Mouse (Mus musculus) embryo, embryonic 9.5 days (tissue): ENCODE measurements around the gene Slc35e4.
"Not testable (repeated sequence)": the region's sequence is repeated elsewhere in the genome, so short reads cannot be mapped to it uniquely, and the experiment has no call there.

ENCODE experiments used
- DNase-seq: peaks from one replicate; pipeline ENCODE4 v3.0.0-alpha.2; 2017; ENCODE audit errors: extremely low spot score

Slc35e4 gene

GRCm38 (mm10) chr11:3914109-3914840 is at the start of gene Slc35e4:
Gene Slc35e4 (minus strand): TSS chr11:3914664.
- peak; percentile 86 for DNase-seq

- peak; percentile 89 for DNase-seq
Observed at GRCm38 (mm10) chr11:3963610-3964415, 49.3 kb upstream of the Slc35e4 start, which contains the start of gene Pes1. Gene Pes1 (plus strand): TSS chr11:3963975.

- DNase-seq, result no peak
Observed at GRCm38 (mm10) chr11:3963155-3963554, 48.7 kb upstream of the Slc35e4 start.

GRCm38 (mm10) chr11:3961761-3962160 is 47.3 kb upstream of the Slc35e4 start:
- no peak for DNase-seq

DNA sequence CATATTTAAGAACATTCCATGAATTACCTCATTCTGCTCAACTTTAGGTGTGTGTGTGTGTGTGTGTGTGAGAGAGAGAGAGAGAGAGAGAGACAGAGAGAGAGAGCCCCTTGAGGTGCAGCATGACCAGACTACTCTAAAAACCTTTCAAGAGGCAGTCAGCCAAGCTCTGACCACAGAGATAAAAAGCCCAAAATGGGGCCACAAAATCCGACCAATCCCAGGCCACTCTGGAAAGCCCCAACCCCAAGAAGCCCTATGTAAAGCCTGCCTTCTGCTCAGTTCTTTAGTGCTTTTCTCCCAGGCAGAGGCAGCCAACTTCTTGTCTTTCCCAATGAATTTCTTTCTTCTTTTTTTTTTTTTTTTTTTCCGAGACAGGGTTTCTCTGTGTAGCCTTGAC is 46.4 kb upstream of the Slc35e4 start:
- DNase-seq, result no peak

GRCm38 (mm10) chr11:3955371-3955770 is 40.9 kb upstream of the Slc35e4 start:
- not testable (repeated sequence) for DNase-seq

DNA sequence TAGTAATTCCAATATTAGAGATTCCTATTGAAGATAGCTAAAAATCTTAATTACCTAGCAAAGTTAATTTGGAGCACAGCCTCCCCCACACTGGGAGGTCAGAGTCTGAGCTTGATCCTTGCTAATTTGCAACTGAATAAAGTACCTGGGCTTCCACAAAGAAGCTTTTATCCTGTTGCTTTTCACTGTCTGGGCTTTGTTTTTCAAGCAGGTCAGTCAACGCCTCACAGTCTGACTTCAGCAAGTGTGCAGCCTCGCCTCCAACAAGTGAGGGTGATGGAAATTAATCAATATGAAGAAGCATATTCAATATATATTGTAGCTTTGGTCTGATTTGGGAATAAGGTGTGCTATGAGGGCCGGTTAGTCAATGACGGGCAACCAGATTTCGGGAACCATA is 40.4 kb upstream of the Slc35e4 start:
- not testable (repeated sequence) for DNase-seq

DNA sequence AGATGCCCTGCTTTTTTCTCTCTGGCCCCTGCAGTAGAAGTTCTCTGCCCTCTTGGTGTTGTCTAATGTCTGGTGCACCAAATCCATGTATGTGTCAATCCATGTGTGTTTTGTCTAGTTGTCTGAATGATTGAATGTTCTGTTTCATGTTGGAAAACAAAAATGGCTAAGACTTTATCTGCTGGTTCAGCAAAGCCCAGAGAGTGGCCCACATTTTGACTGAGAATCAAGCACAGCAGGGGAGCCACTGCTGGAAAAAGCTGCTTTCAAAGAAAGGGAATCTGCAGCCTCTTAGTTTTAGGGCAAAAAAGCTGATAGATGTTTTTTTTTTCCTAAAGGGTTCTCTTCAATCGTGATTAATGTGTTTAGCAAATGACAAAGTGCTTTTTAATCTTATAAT is 31.9 kb upstream of the Slc35e4 start:
- no peak for DNase-seq

GRCm38 (mm10) chr11:3941371-3941770 is 26.9 kb upstream of the Slc35e4 start:
- no peak for DNase-seq

DNA sequence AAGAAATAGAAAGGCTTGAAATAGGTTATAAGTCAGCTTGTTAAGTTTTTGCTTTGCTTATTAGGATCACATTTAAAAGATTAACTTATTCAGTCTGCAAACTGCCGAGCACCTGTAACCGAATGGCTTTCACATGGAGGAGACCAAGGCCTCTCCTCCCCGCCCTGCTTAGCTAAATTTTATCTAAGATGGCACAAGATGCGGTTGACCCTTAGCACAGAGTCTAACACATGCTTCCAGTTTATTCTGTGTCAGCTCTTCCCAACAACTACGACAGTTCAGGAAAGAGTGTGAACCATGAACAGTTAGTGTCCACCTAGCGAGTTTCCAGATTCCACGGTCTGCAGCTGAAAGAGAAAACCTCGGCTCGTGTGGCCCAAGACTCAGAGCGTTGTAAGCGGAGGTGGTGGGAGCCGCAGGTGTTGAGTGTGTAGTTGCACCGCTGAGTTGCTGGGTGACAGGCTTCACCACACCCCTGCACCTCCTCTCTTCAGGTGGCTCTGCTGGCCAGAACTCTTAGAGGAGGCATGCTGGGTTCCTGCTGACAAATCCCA is 22.9 kb upstream of the Slc35e4 start:
- no peak for DNase-seq

DNA sequence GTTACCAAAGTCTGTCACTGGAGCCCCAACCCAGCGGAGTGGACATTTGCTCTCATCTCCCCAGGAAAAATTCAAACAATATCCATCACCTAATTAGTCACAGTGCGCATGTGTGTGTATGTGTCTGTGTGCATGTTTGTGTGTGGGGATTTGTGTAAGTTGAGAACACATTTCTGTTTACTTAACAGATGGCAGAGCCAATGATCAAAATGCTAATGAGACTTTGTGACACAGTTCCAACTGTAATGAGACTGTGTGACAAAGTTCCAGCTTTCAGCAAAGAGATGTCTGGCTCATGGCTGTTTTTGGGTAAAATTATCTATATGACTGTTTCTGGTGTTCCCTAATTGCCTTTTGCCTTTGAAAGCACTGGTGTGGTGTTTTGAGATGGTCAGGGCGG is 21.9 kb upstream of the Slc35e4 start:
- DNase-seq, result no peak

DNA sequence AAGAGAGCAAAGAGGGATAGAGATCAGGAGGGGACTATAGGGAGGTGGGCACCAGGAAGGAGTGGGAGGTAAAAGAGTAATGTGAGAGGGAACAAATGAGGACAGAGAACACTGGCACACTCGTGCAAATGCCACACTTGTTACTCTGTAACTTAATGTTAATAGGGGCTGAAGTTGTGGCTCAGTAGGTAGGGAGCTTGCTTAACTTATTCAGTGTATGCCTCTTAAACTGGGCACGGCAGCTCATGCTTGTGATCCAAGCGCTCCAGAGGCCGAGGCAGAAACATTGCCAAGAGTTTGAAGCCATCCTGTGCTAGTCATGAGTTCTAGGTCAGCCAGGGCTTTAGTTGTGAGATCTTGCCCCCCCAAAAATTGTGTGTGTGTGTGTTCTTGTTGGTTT is 20.7 kb upstream of the Slc35e4 start:
- no peak for DNase-seq

- no peak for DNase-seq
Observed at GRCm38 (mm10) chr11:3933756-3934285, 19.4 kb upstream of the Slc35e4 start.

GRCm38 (mm10) chr11:3931511-3932211 is 17.2 kb upstream of the Slc35e4 start, which contains the start of gene Tcn2:
Gene Tcn2 (minus strand): TSS chr11:3932159.
- DNase-seq, result peak; percentile 81

DNA sequence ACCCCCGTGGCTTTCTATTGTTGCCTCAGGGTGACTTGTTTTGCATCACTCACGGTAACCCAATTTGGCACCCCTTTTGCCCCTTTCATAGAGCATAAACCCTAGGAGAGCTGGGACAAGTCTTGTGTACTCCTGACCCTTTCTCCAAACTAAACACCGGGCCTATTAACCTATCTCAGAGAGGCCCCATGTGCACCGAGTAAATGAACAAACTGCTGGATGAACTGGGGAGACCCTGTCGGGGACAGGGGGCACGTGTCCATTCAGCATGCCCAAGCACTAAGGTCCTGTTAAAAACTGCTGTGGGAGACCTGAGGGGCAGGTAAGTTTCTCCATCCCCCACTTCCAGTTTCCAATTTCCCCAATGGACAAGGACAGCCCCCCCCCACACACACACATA is 16.5 kb upstream of the Slc35e4 start:
- no peak for DNase-seq

DNA sequence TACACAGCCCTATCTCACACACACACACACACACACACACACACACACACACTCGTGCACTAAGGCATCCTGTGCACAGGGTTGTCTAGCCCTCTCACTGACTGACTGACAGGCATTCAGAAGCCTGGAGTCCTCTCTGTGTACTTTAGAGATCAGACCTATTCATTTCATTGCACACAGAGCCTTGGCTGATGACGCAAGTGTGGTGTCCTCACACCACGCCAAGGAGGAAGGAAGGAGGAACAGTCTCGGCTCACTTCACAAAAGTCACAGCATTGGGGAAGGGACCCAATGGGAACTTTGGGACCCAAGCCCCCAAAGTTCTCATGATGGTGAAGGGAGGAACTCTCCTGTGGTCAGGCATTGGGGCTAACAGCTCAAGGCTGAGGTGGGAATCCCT is 15.6 kb upstream of the Slc35e4 start:
- DNase-seq, result no peak

GRCm38 (mm10) chr11:3925916-3926315 is 11.5 kb upstream of the Slc35e4 start:
- no peak for DNase-seq

DNA sequence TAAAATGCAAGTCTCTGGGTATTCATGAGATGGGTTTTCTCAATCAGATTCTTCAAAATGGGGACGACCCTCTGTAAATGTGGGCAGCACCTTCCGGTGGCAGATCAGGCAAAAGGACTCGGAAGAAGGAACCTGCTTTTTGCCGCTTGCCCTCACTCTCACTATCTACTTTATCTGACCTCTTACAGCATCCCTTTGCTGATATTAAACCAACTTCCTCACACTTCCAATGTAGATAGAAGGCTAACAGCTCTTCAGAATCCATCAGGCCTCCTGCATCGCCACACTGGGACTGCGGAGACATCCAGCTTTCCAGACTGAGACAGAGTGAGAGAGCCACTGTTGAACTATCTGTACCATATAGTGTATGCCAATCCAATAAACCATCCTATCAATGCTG is 8.3 kb upstream of the Slc35e4 start:
- DNase-seq, result no peak

DNA sequence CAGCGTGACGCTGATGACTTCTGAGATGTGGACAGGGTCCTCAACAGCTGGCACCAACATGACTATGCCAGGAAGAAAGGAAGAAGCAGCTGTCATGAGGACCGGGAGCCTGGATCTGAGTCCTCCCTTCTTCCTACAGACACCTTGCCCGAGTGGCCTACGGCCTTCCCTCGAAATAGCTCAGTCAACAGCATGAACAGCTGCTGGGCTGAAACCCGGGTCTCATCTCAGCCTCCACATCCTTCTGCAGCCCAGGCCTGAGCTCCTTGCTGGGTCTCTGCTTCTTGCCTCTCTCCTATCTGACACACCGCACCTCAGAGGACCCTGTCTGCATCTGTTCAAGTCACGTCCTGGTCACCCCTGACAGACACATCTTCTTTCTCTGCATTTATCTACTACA is 7.7 kb upstream of the Slc35e4 start:
- no peak for DNase-seq

DNA sequence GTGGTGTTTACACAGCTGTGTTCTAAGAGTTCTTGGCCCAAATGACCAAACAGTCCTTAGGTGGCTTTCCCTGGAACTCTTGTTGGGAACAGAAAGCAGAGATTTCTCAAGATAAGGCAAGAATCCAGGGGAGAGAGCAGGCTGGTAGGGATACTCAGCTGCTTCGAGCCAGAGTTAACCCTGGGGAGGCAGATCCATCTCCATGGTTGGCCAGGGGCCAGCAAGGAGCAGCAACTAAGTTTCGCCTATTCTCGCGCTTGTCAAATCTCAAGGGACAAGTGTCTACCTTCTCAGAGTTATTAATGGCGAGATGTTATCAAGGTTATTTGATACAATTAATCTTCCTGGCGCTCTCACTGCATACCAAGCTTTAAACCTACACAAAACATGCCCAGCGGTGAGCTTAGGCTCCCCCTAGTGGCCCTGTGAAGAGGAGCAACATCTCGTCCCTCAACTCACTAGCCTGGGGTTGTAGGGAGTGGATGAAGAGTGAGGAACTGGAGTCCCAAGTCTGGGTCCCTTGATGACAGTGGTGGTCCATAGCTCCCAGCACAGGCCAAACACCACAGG is 6.9 kb upstream of the Slc35e4 start:
- peak; percentile 21 for DNase-seq

- no peak for DNase-seq
Observed at GRCm38 (mm10) chr11:3920476-3920875, 6.0 kb upstream of the Slc35e4 start.
